Mouse (Mus musculus) stomach, postnatal 0 days (tissue): ENCODE results near the gene Cgnl1.

Source experiments
- CTCF ChIP-seq: IDR thresholded peaks from 2 replicates; pipeline ENCODE4 v1.5.1; 2016; ENCODE audit warnings: antibody characterized with exemption, low read depth, mild to moderate bottlenecking, moderate library complexity
- EP300 ChIP-seq: optimal IDR thresholded peaks from 2 replicates; pipeline ENCODE3; 2016; ENCODE audit warnings: antibody characterized with exemption

DNA sequence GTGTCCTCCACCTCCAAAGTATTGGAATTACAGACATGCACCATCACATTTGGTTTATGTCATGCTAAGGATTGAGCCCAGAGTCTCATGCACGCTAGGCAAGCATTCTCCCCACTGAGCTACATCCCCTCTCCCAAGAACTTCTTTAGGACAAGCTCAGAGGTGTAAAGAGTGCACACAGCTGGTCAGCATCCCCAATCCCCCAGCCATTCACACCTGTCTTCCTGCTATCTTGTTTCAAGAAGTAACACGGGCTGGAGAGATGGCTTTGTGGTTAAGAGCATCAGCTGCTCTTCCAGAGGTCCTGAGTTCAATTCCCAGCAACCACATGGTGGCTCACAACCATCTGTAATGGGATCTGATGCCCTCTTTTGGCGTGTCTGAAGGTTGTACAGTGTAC is 44.7 kb upstream of the Cgnl1 start:
- TF ChIP-seq EP300 (no peak), CTCF (no peak)
